Mouse (Mus musculus) liver, adult 2 months (tissue): ENCODE results near the gene Setdb1.

Source experiments
- CTCF ChIP-seq: fragments of 200-500 bp; IDR thresholded peaks from 2 replicates; pipeline ENCODE4 v1.5.1; 2011; ENCODE audit warnings: low read depth, low read length, control low read depth
- POLR2A ChIP-seq: fragments of 200-500 bp; IDR thresholded peaks from 2 replicates; pipeline ENCODE4 v1.6.1; 2011; ENCODE audit warnings: low read length, control low read depth; ENCODE audit not compliant: insufficient read depth; ENCODE audit errors: extremely low read depth

GRCm38 (mm10) chr3:95291041-95291440 is 66.0 kb downstream of the Setdb1 start:
- TF ChIP-seq POLR2A, result no peak
- TF ChIP-seq CTCF, result no peak
